Mouse (Mus musculus): Measurements from ENCODE around the gene Lgi4. TPM values are rescaled to one million over a fixed set of nuclear protein-coding genes. Genes with fewer than 3 reads are reported as not detected.

The Lgi4 gene
- total and polyA plus RNA-seq, 3 experiments: not detected

GRCm38 (mm10) chr7:31088206-31088605, 29.1 kb downstream of the Lgi4 start:
- DNase-seq (ENCODE audit: extremely low read depth): no peak
- Histone ChIP-seq H3K9me3 (replicated peaks; ENCODE audit: low read length) (peaks cover 3% of the 10 kb centered on the region), H3K4me2 (ENCODE audit: insufficient read depth, low read depth, poor library complexity, severe bottlenecking) (no peak overlapping the region), H3K79me2 (replicated peaks; ENCODE audit: control insufficient read depth, extremely low read depth, insufficient read depth, poor library complexity, severe bottlenecking) (no peaks in the 10 kb centered on the region), H3K27me3 (replicated peaks) (peaks cover 11% of the 10 kb centered on the region), H3K27ac (ENCODE audit: insufficient read depth, low read depth) (no peak overlapping the region), H3K36me3 (replicated peaks in 1 of 2; ENCODE audit: control insufficient read depth in 1 of 2, insufficient read depth in 1 of 2, low read length in 1 of 2) (no peaks in the 10 kb centered on the region), H3K4me1 (ENCODE audit: control insufficient read depth in 1 of 2, insufficient read depth in 2 of 2) (peaks cover 0 to 10% of the 10 kb centered on the region in 2 experiments; a peak in 2 of 4 replicates), H3K9ac (ENCODE audit: insufficient read depth, low read depth) (no peak overlapping the region), H3K4me3 (replicated peaks in 1 of 3; ENCODE audit: low read depth in 2 of 3, low read length in 2 of 3, poor library complexity in 1 of 3) (no peak overlapping the region)
- in situ Hi-C loops (cut with MboI; ENCODE audit: low pct_ligation_motif_present, low pct_unique_long_range_greater_than_20kb, low sequenced_read_pairs): no loop called here
- TF ChIP-seq ZKSCAN1 (IDR thresholded peaks at IDR 0.05; ENCODE audit: borderline replicate concordance, low read depth, low read length) (no peak), MAX (IDR thresholded peaks at IDR 0.05; ENCODE audit: low read length) (no peak), GABPA (IDR thresholded peaks at IDR 0.05; ENCODE audit: insufficient replicate concordance, low read depth, low read length) (no peak), ZC3H11A (IDR thresholded peaks at IDR 0.05; ENCODE audit: low read depth, low read length) (no peak), MEF2A (IDR thresholded peaks at IDR 0.05; ENCODE audit: borderline replicate concordance, low read depth, low read length) (no peak), RAD21 (IDR thresholded peaks at IDR 0.05; ENCODE audit: low read depth, low read length) (no peak), RCOR1 (conservative IDR thresholded peaks at IDR 0.05; ENCODE audit: low read depth, low read length) (no peak), MAFK (IDR thresholded peaks at IDR 0.05; ENCODE audit: insufficient replicate concordance, low read length) (no peak), POLR2A (IDR thresholded peaks at IDR 0.05; ENCODE audit: low read depth, low read length) (no peak), TBP (conservative IDR thresholded peaks at IDR 0.05; ENCODE audit: low read depth, low read length) (no peak), ETS1 (conservative IDR thresholded peaks at IDR 0.05; ENCODE audit: low read depth, low read length) (no peak), MYC (IDR thresholded peaks at IDR 0.05; ENCODE audit: low read depth, low read length) (no peak), POLR2AphosphoS2 (IDR thresholded peaks at IDR 0.05; ENCODE audit: low read depth, low read length) (no peak), SMC3 (IDR thresholded peaks at IDR 0.05; ENCODE audit: low read depth, low read length) (no peak), SIN3A (IDR thresholded peaks at IDR 0.05; ENCODE audit: low read length) (no peak), EP300 (IDR thresholded peaks at IDR 0.05; ENCODE audit: low read length) (no peak), CTCF (conservative IDR thresholded peaks at IDR 0.05 in 1 of 2, IDR thresholded peaks at IDR 0.05 in 1 of 2; ENCODE audit: low read depth in 2 of 2, low read length in 2 of 2) (no peak), UBTF (IDR thresholded peaks at IDR 0.05; ENCODE audit: low read depth, low read length) (no peak), E2F4 (IDR thresholded peaks at IDR 0.05; ENCODE audit: insufficient replicate concordance, low read depth, low read length) (no peak)
- dilution Hi-C loops (cut with MboI; ENCODE audit: extremely low pct_ligation_motif_present, extremely low pct_unique_long_range_greater_than_20kb, low sequenced_read_pairs): no loop called here

GRCm38 (mm10) chr7:31089721-31090120, 30.6 kb downstream of the Lgi4 start:
- no peak overlapping the region for H3K4me3 ChIP-seq (replicated peaks in 1 of 3; ENCODE audit: low read depth in 2 of 3, low read length in 2 of 3, poor library complexity in 1 of 3)
- H3K9me3 ChIP-seq (replicated peaks; ENCODE audit: low read length): peaks cover 3% of the 10 kb centered on the region
- H3K27me3 ChIP-seq (replicated peaks): peaks cover 23% of the 10 kb centered on the region
- no peak overlapping the region for H3K4me2 ChIP-seq (ENCODE audit: insufficient read depth, low read depth, poor library complexity, severe bottlenecking)
- H3K4me1 ChIP-seq (ENCODE audit: control insufficient read depth in 1 of 2, insufficient read depth in 2 of 2): peaks cover 0 to 9% of the 10 kb centered on the region in 2 experiments; a peak in 1 of 4 replicates
- no peaks in the 10 kb centered on the region for H3K79me2 ChIP-seq (replicated peaks; ENCODE audit: control insufficient read depth, extremely low read depth, insufficient read depth, poor library complexity, severe bottlenecking)
- no peak for DNase-seq (ENCODE audit: extremely low read depth)
- H3K9ac ChIP-seq (ENCODE audit: insufficient read depth, low read depth): no peak overlapping the region
- TF ChIP-seq USF1 (IDR thresholded peaks at IDR 0.05; ENCODE audit: low read depth, low read length) (no peak), POLR2A (IDR thresholded peaks at IDR 0.05; ENCODE audit: low read depth, low read length) (no peak), MAFK (IDR thresholded peaks at IDR 0.05; ENCODE audit: insufficient replicate concordance, low read length) (no peak), NRF1 (IDR thresholded peaks at IDR 0.05; ENCODE audit: low read depth, low read length) (no peak), ETS1 (conservative IDR thresholded peaks at IDR 0.05; ENCODE audit: low read depth, low read length) (no peak), USF2 (conservative IDR thresholded peaks at IDR 0.05; ENCODE audit: low read depth, low read length) (no peak), TCF12 (IDR thresholded peaks at IDR 0.05; ENCODE audit: low read depth, low read length) (no peak), IRF4 (IDR thresholded peaks at IDR 0.05; ENCODE audit: low read depth, low read length) (no peak), JUND (conservative IDR thresholded peaks at IDR 0.05; ENCODE audit: low read depth, low read length) (no peak), MEF2A (IDR thresholded peaks at IDR 0.05; ENCODE audit: borderline replicate concordance, low read depth, low read length) (no peak), BHLHE40 (IDR thresholded peaks at IDR 0.05; ENCODE audit: low read depth, low read length) (no peak), ZC3H11A (IDR thresholded peaks at IDR 0.05; ENCODE audit: low read depth, low read length) (no peak), SMC3 (IDR thresholded peaks at IDR 0.05; ENCODE audit: low read depth, low read length) (no peak), KAT2A (IDR thresholded peaks at IDR 0.05; ENCODE audit: insufficient replicate concordance, low read length) (no peak), MAZ (IDR thresholded peaks at IDR 0.05; ENCODE audit: low read depth, low read length) (no peak)
- H3K36me3 ChIP-seq (replicated peaks in 1 of 2; ENCODE audit: control insufficient read depth in 1 of 2, insufficient read depth in 1 of 2, low read length in 1 of 2): no peaks in the 10 kb centered on the region
- in situ Hi-C loops (cut with MboI; ENCODE audit: low pct_ligation_motif_present, low pct_unique_long_range_greater_than_20kb, low sequenced_read_pairs): no loop called here
- dilution Hi-C loops (cut with MboI; ENCODE audit: extremely low pct_ligation_motif_present, extremely low pct_unique_long_range_greater_than_20kb, low sequenced_read_pairs): no loop called here
- no peak overlapping the region for H3K27ac ChIP-seq (ENCODE audit: insufficient read depth, low read depth)

All from CH12.LX (cell line).